ENCODE assay signal across 9 mouse cellular contexts in genomic region chr1:57174289-57174890, GRCm38 (mm10).
DNase-seq lines count a peak whose midpoint lies in the region; ATAC-seq and TF ChIP-seq lines count a peak whose summit lies in the region.
"Had no signal": no experiment of that assay in that cellular context is flagged by ENCODE, and none has a peak within 500 bp of the region (broad histone marks: within the 10 kb centered on the region; RNA-seq: fewer than 3 reads in every experiment).

No protein-coding gene starts in this region.

- no peak overlapping the region for H3K9ac ChIP-seq in lung, embryonic 16.5 days (ENCODE audit: low read length)
- no peak overlapping the region for H3K9ac ChIP-seq in lung, postnatal 0 days (replicated peaks; ENCODE audit: low read depth)
- H3K9ac ChIP-seq in embryonic facial prominence, embryonic 11.5 days (replicated peaks; ENCODE audit: low read length): no peak overlapping the region
- H3K9ac ChIP-seq in hindbrain, postnatal 0 days (replicated peaks; ENCODE audit: low read length): no peak overlapping the region

- TF ChIP-seq EP300 in lung, postnatal 0 days (IDR thresholded peaks at IDR 0.05): no peak

- H3K27ac ChIP-seq in lung, embryonic 16.5 days (ENCODE audit: low read length): no peak overlapping the region
- H3K27ac ChIP-seq in lung, postnatal 0 days (ENCODE audit: low read length): no peak overlapping the region
- no peak overlapping the region for H3K27ac ChIP-seq in embryonic facial prominence, embryonic 11.5 days (replicated peaks; ENCODE audit: low read depth, low read length)
- no peak overlapping the region for H3K27ac ChIP-seq in hindbrain, postnatal 0 days

- H3K36me3 ChIP-seq in lung, embryonic 16.5 days (ENCODE audit: control insufficient read depth, insufficient read depth, low read length): no peaks in the 10 kb centered on the region
- no peaks in the 10 kb centered on the region for H3K36me3 ChIP-seq in lung, postnatal 0 days (ENCODE audit: insufficient read depth, low read length)
- no peaks in the 10 kb centered on the region for H3K36me3 ChIP-seq in embryonic facial prominence, embryonic 11.5 days (replicated peaks; ENCODE audit: control insufficient read depth, insufficient read depth, low read depth, low read length)
- no peaks in the 10 kb centered on the region for H3K36me3 ChIP-seq in hindbrain, postnatal 0 days (ENCODE audit: insufficient read depth, low read length)

- TF ChIP-seq CTCF in lung, postnatal 0 days (IDR thresholded peaks at IDR 0.05): no peak
- no peak for TF ChIP-seq CTCF in hindbrain, postnatal 0 days (IDR thresholded peaks at IDR 0.05; ENCODE audit: low read depth)

- H3K27me3 ChIP-seq in lung, embryonic 16.5 days (ENCODE audit: control insufficient read depth, insufficient read depth, low read depth, low read length): no peaks in the 10 kb centered on the region
- H3K27me3 ChIP-seq in lung, postnatal 0 days (replicated peaks; ENCODE audit: insufficient read depth, low read length): no peaks in the 10 kb centered on the region
- H3K27me3 ChIP-seq in embryonic facial prominence, embryonic 11.5 days (ENCODE audit: control insufficient read depth, insufficient read depth, low read length): no peaks in the 10 kb centered on the region
- H3K27me3 ChIP-seq in hindbrain, postnatal 0 days (ENCODE audit: insufficient read depth, low read length): no peaks in the 10 kb centered on the region

- 0 out of 2 replicates have a peak, but pooled peaks have one; percentile 36 for ATAC-seq in lung, embryonic 16.5 days (ENCODE audit: low read depth)
- ATAC-seq in lung, postnatal 0 days: no peak
- no peak for ATAC-seq in embryonic facial prominence, embryonic 11.5 days (replicated peaks; ENCODE audit: insufficient number of reproducible peaks, low FRiP score, low TSS enrichment, low read depth)
- ATAC-seq in hindbrain, postnatal 0 days: no peak

- no peaks in the 10 kb centered on the region for H3K9me3 ChIP-seq in lung, embryonic 16.5 days (ENCODE audit: control insufficient read depth, low read length)
- H3K9me3 ChIP-seq in lung, postnatal 0 days (ENCODE audit: low read length): no peaks in the 10 kb centered on the region
- H3K9me3 ChIP-seq in embryonic facial prominence, embryonic 11.5 days (replicated peaks; ENCODE audit: control insufficient read depth, low read length): no peaks in the 10 kb centered on the region
- no peaks in the 10 kb centered on the region for H3K9me3 ChIP-seq in hindbrain, postnatal 0 days (ENCODE audit: low read length)

- H3K4me2 ChIP-seq in lung, embryonic 16.5 days (ENCODE audit: low read depth, low read length): no peak overlapping the region
- no peak overlapping the region for H3K4me2 ChIP-seq in lung, postnatal 0 days (replicated peaks; ENCODE audit: low read depth, low read length)
- no peak overlapping the region for H3K4me2 ChIP-seq in embryonic facial prominence, embryonic 11.5 days (ENCODE audit: low read depth, low read length)
- H3K4me2 ChIP-seq in hindbrain, postnatal 0 days (ENCODE audit: low read depth, low read length): no peak overlapping the region

- H3K4me3 ChIP-seq in lung, embryonic 16.5 days (ENCODE audit: low read length): no peak overlapping the region
- no peak overlapping the region for H3K4me3 ChIP-seq in lung, postnatal 0 days (ENCODE audit: low read depth, low read length)
- no peak overlapping the region for H3K4me3 ChIP-seq in embryonic facial prominence, embryonic 11.5 days (ENCODE audit: low read depth, low read length)
- no peak overlapping the region for H3K4me3 ChIP-seq in hindbrain, postnatal 0 days (ENCODE audit: low read length)

- WGBS in lung, embryonic 16.5 days: 42% methylated on average over 10 of the region's 10 CpGs
- whole genome bisulfite sequencing in lung, postnatal 0 days: 37% methylated on average over 10 of the region's 10 CpGs
- 56% methylated on average over 10 of the region's 10 CpGs for WGBS in embryonic facial prominence, embryonic 11.5 days
- WGBS in hindbrain, postnatal 0 days: 53% methylated on average over 10 of the region's 10 CpGs

- peaks cover 2% of the 10 kb centered on the region; the same call in 1 of the 2 replicates for H3K4me1 ChIP-seq in lung, embryonic 16.5 days (replicated peaks; ENCODE audit: control insufficient read depth, insufficient read depth, low read length)
- H3K4me1 ChIP-seq in lung, postnatal 0 days (ENCODE audit: insufficient read depth, low read depth, low read length): no peaks in the 10 kb centered on the region
- no peaks in the 10 kb centered on the region for H3K4me1 ChIP-seq in embryonic facial prominence, embryonic 11.5 days (ENCODE audit: control insufficient read depth, insufficient read depth, low read length)
- H3K4me1 ChIP-seq in hindbrain, postnatal 0 days (ENCODE audit: insufficient read depth, low read length): no peaks in the 10 kb centered on the region

- no peak for DNase-seq in lung, postnatal 0 days (ENCODE audit: low spot score)
- peak; percentile 11 for DNase-seq in adrenal gland, postnatal 14 days
- peak; percentile 26 for DNase-seq in embryonic facial prominence, embryonic 11.5 days (ENCODE audit: low spot score)
- peak; percentile 55 for DNase-seq in hindbrain, postnatal 0 days (ENCODE audit: low spot score)
- DNase-seq in layer of hippocampus, adult 9-11 months: no peak
- DNase-seq in liver: no peak
- DNase-seq: embryo, embryonic 11 days; gastrocnemius, postnatal 36 days had no signal

Comparison
In these comparisons a context has a peak if more than half of its experiments do, and no peak if none do; other contexts are left out.
1. DNase-seq: peak in adrenal gland, postnatal 14 days (single experiment), embryonic facial prominence, embryonic 11.5 days (single experiment) and hindbrain, postnatal 0 days (single experiment); none in lung, postnatal 0 days (single experiment), layer of hippocampus, adult 9-11 months (single experiment) and liver (single experiment).